Mouse (Mus musculus): ENCODE data around the gene Phf11a.
"Not testable (repeated sequence)": the region's sequence is repeated elsewhere in the genome, so short reads cannot be mapped to it uniquely, and the experiment has no call there.

- TF ChIP-seq POLR2A (IDR thresholded peaks at IDR 0.05; ENCODE audit: insufficient read depth, low read length); CTCF (IDR thresholded peaks at IDR 0.05; ENCODE audit: low read depth, low read length): not testable (repeated sequence)
These were observed 22.6 kb upstream of the Phf11a start for GRCm38 (mm10) chr14:59319970-59320369.
